Mouse (Mus musculus): Measurements from ENCODE around the gene Gab2. TPM values are rescaled to one million over a fixed set of nuclear protein-coding genes. Genes with fewer than 3 reads are reported as not detected.

The Gab2 gene
- total and polyA plus RNA-seq, 3 experiments: 0.12 to 0.50 (median 0.30) TPM

- no peaks in the 10 kb centered on the region for H3K4me1 ChIP-seq (ENCODE audit: control insufficient read depth in 1 of 2, insufficient read depth in 2 of 2)
- H3K4me3 ChIP-seq (replicated peaks in 1 of 3; ENCODE audit: low read depth in 2 of 3, low read length in 2 of 3, poor library complexity in 1 of 3): no peak overlapping the region
- H3K9ac ChIP-seq (ENCODE audit: insufficient read depth, low read depth): no peak overlapping the region
- H3K9me3 ChIP-seq (replicated peaks; ENCODE audit: low read length): no peaks in the 10 kb centered on the region
- no peak for DNase-seq (ENCODE audit: extremely low read depth)
- peaks cover 0 to 38% of the 10 kb centered on the region in 2 experiments for H3K36me3 ChIP-seq (replicated peaks in 1 of 2; ENCODE audit: control insufficient read depth in 1 of 2, insufficient read depth in 1 of 2, low read length in 1 of 2)
- H3K27me3 ChIP-seq (replicated peaks): no peaks in the 10 kb centered on the region
- no peak overlapping the region for H3K27ac ChIP-seq (ENCODE audit: insufficient read depth, low read depth)
- H3K4me2 ChIP-seq (ENCODE audit: insufficient read depth, low read depth, poor library complexity, severe bottlenecking): no peak overlapping the region
- in situ Hi-C loops (cut with MboI; ENCODE audit: low pct_ligation_motif_present, low pct_unique_long_range_greater_than_20kb, low sequenced_read_pairs) (no loop called here), dilution Hi-C loops (cut with MboI; ENCODE audit: extremely low pct_ligation_motif_present, extremely low pct_unique_long_range_greater_than_20kb, low sequenced_read_pairs) (no loop called here)
- no peaks in the 10 kb centered on the region for H3K79me2 ChIP-seq (replicated peaks; ENCODE audit: control insufficient read depth, extremely low read depth, insufficient read depth, poor library complexity, severe bottlenecking)
- TF ChIP-seq CTCF (conservative IDR thresholded peaks at IDR 0.05 in 1 of 2, IDR thresholded peaks at IDR 0.05 in 1 of 2; ENCODE audit: low read depth in 2 of 2, low read length in 2 of 2) (no peak), POLR2A (IDR thresholded peaks at IDR 0.05; ENCODE audit: low read depth, low read length) (no peak)
Observed at GRCm38 (mm10) chr7:97324342-97324741, 243.0 kb downstream of the Gab2 start.

GRCm38 (mm10) chr7:97325156-97325985 is 244.0 kb downstream of the Gab2 start:
- TF ChIP-seq USF1 (IDR thresholded peaks at IDR 0.05; ENCODE audit: low read depth, low read length) (no peak), CHD1 (IDR thresholded peaks at IDR 0.05; ENCODE audit: low read depth, low read length) (no peak), JUND (conservative IDR thresholded peaks at IDR 0.05; ENCODE audit: low read depth, low read length) (no peak), UBTF (IDR thresholded peaks at IDR 0.05; ENCODE audit: low read depth, low read length) (no peak), MYC (IDR thresholded peaks at IDR 0.05; ENCODE audit: low read depth, low read length) (no peak), MXI1 (IDR thresholded peaks at IDR 0.05; ENCODE audit: low read depth, low read length) (no peak), KAT2A (IDR thresholded peaks at IDR 0.05; ENCODE audit: insufficient replicate concordance, low read length) (no peak), CHD2 (IDR thresholded peaks at IDR 0.05; ENCODE audit: low read length) (no peak), RCOR1 (conservative IDR thresholded peaks at IDR 0.05; ENCODE audit: low read depth, low read length) (no peak), E2F4 (IDR thresholded peaks at IDR 0.05; ENCODE audit: insufficient replicate concordance, low read depth, low read length) (no peak)
- no peaks in the 10 kb centered on the region for H3K27me3 ChIP-seq (replicated peaks)
- DNase-seq (ENCODE audit: extremely low read depth): no peak
- no peaks in the 10 kb centered on the region for H3K79me2 ChIP-seq (replicated peaks; ENCODE audit: control insufficient read depth, extremely low read depth, insufficient read depth, poor library complexity, severe bottlenecking)
- no peak overlapping the region for H3K4me2 ChIP-seq (ENCODE audit: insufficient read depth, low read depth, poor library complexity, severe bottlenecking)
- peaks cover 0 to 33% of the 10 kb centered on the region in 2 experiments for H3K36me3 ChIP-seq (replicated peaks in 1 of 2; ENCODE audit: control insufficient read depth in 1 of 2, insufficient read depth in 1 of 2, low read length in 1 of 2)
- no peak overlapping the region for H3K27ac ChIP-seq (ENCODE audit: insufficient read depth, low read depth)
- H3K9me3 ChIP-seq (replicated peaks; ENCODE audit: low read length): no peaks in the 10 kb centered on the region
- dilution Hi-C loops (cut with MboI; ENCODE audit: extremely low pct_ligation_motif_present, extremely low pct_unique_long_range_greater_than_20kb, low sequenced_read_pairs): no loop called here
- H3K4me1 ChIP-seq (ENCODE audit: control insufficient read depth in 1 of 2, insufficient read depth in 2 of 2): no peaks in the 10 kb centered on the region
- H3K4me3 ChIP-seq (replicated peaks in 1 of 3; ENCODE audit: low read depth in 2 of 3, low read length in 2 of 3, poor library complexity in 1 of 3): no peak overlapping the region
- no peak overlapping the region for H3K9ac ChIP-seq (ENCODE audit: insufficient read depth, low read depth)
- in situ Hi-C loops (cut with MboI; ENCODE audit: low pct_ligation_motif_present, low pct_unique_long_range_greater_than_20kb, low sequenced_read_pairs): no loop called here

GRCm38 (mm10) chr7:97327376-97327775 is 246.0 kb downstream of the Gab2 start:
- H3K9me3 ChIP-seq (replicated peaks; ENCODE audit: low read length): no peaks in the 10 kb centered on the region
- DNase-seq (ENCODE audit: extremely low read depth): no peak
- H3K79me2 ChIP-seq (replicated peaks; ENCODE audit: control insufficient read depth, extremely low read depth, insufficient read depth, poor library complexity, severe bottlenecking): no peaks in the 10 kb centered on the region
- H3K27me3 ChIP-seq (replicated peaks): no peaks in the 10 kb centered on the region
- no peak overlapping the region for H3K4me2 ChIP-seq (ENCODE audit: insufficient read depth, low read depth, poor library complexity, severe bottlenecking)
- peaks cover 0 to 21% of the 10 kb centered on the region in 2 experiments for H3K36me3 ChIP-seq (replicated peaks in 1 of 2; ENCODE audit: control insufficient read depth in 1 of 2, insufficient read depth in 1 of 2, low read length in 1 of 2)
- no peak overlapping the region for H3K9ac ChIP-seq (ENCODE audit: insufficient read depth, low read depth)
- dilution Hi-C loops (cut with MboI; ENCODE audit: extremely low pct_ligation_motif_present, extremely low pct_unique_long_range_greater_than_20kb, low sequenced_read_pairs) (no loop called here), in situ Hi-C loops (cut with MboI; ENCODE audit: low pct_ligation_motif_present, low pct_unique_long_range_greater_than_20kb, low sequenced_read_pairs) (no loop called here)
- H3K4me1 ChIP-seq (ENCODE audit: control insufficient read depth in 1 of 2, insufficient read depth in 2 of 2): peaks cover 0 to 11% of the 10 kb centered on the region in 2 experiments; a peak in 2 of 4 replicates
- no peak overlapping the region for H3K4me3 ChIP-seq (replicated peaks in 1 of 3; ENCODE audit: low read depth in 2 of 3, low read length in 2 of 3, poor library complexity in 1 of 3)
- TF ChIP-seq ZKSCAN1 (IDR thresholded peaks at IDR 0.05; ENCODE audit: borderline replicate concordance, low read depth, low read length): 0 out of 2 replicates have a peak, but pooled peaks have one; percentile 11
- no peak for TF ChIP-seq MAX (IDR thresholded peaks at IDR 0.05; ENCODE audit: low read length)
- H3K27ac ChIP-seq (ENCODE audit: insufficient read depth, low read depth): no peak overlapping the region
